8 mouse cellular contexts compared by ENCODE assay signal in the genomic region with DNA sequence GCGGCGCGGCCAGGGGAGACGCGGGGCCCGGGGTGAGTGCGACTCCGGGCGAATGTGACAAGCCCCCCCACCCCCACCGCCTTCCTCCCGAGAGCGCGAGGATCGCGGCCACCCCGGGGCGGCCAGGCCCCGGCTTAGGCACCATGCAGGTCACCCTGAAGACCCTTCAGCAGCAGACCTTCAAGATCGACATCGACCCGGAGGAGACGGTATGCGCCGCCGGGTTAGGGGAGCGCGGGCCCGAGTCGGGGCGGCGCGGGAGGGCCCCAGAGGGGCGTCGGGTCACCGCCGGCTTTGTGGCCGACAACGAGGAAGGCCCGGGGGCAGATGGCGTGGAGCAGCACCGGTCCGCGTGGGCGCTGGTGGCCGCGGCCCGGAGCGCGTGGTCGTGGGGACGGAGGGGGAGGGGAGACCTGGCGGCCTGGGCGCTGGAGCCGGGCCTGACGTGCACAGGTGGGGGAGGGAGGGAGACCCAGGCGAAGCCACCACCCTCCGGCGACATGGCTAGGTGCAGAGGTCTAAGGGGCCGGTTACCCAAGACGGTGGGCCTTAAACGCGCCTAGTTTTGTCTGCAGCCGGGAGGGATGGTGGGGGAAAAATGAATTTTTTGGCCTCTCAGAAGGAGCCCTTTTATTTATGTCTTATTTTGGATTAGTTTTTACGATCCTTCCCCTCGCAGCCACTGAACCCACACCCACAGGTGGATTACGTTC. TPM values are rescaled to one million over a fixed set of nuclear protein-coding genes. Genes with fewer than 3 reads are reported as not detected.
DNase-seq lines count a peak whose midpoint lies in the region; ATAC-seq and TF ChIP-seq lines count a peak whose summit lies in the region.

No protein-coding gene starts in this region.

- TF ChIP-seq POLR2A in embryonic fibroblast, embryonic 13.5 days (IDR thresholded peaks at IDR 0.05; ENCODE audit: low read depth, low read length) = no peak

- no peaks in the 10 kb centered on the region for H3K27me3 ChIP-seq in hindbrain, embryonic 12.5 days
- H3K27me3 ChIP-seq in limb, embryonic 11.5 days (ENCODE audit: control insufficient read depth, insufficient read depth, low read length) = no peaks in the 10 kb centered on the region

- peak; percentile 60 for DNase-seq in cerebellum, adult 11 months
- DNase-seq in cerebellum, adult 8-10 months = no peak
- DNase-seq in adrenal gland, adult 18-20 months (ENCODE audit: low spot score in 2 of 2) = peak; percentile 50 to 51
- peak; percentile 74 for DNase-seq in limb, embryonic 11.5 days (ENCODE audit: low spot score)
- DNase-seq in mesoderm, embryonic 11.5 days (ENCODE audit: low read depth, low spot score) = peak; percentile 53
- DNase-seq in skeletal muscle tissue, adult 2 months (ENCODE audit: low read depth, low spot score) = peak; percentile 46

- TF ChIP-seq CTCF in embryonic fibroblast, embryonic 13.5 days (IDR thresholded peaks at IDR 0.05; ENCODE audit: borderline replicate concordance, insufficient read depth, low read length) = no peak

- peak overlapping the region; percentile 80 for H3K27ac ChIP-seq in embryonic fibroblast, embryonic 13.5 days (ENCODE audit: insufficient read depth, low read length)
- H3K27ac ChIP-seq in hindbrain, embryonic 12.5 days = peak overlapping the region; percentile 93
- H3K27ac ChIP-seq in limb, embryonic 11.5 days (replicated peaks; ENCODE audit: low read depth, low read length) = peak overlapping the region; percentile 87

- peak overlapping the region; percentile 93 for H3K9ac ChIP-seq in hindbrain, embryonic 12.5 days
- H3K9ac ChIP-seq in limb, embryonic 11.5 days (ENCODE audit: low read length) = peak overlapping the region; percentile 86

- peak overlapping the region; percentile 73 for H3K4me3 ChIP-seq in embryonic fibroblast, embryonic 13.5 days (ENCODE audit: insufficient read depth, low read length)
- peak overlapping the region; percentile 93 for H3K4me3 ChIP-seq in hindbrain, embryonic 12.5 days
- peak overlapping the region; percentile 86 for H3K4me3 ChIP-seq in limb, embryonic 11.5 days (ENCODE audit: low read depth, low read length)

- WGBS in hindbrain, embryonic 12.5 days = under 1% methylated on average over 44 of the region's 66 CpGs
- WGBS in limb, embryonic 11.5 days = 0% methylated on average over 65 of the region's 66 CpGs

- peak; percentile 71 for ATAC-seq in hindbrain, embryonic 12.5 days (ENCODE audit: low FRiP score)
- ATAC-seq in limb, embryonic 11.5 days (ENCODE audit: insufficient number of reproducible peaks, low FRiP score, low TSS enrichment, low read depth) = peak; percentile 56

- H3K36me3 ChIP-seq in hindbrain, embryonic 12.5 days = no peaks in the 10 kb centered on the region
- no peaks in the 10 kb centered on the region for H3K36me3 ChIP-seq in limb, embryonic 11.5 days (ENCODE audit: control insufficient read depth, insufficient read depth, low read length)

- peak overlapping the region; percentile 73 for H3K4me2 ChIP-seq in hindbrain, embryonic 12.5 days (replicated peaks)
- H3K4me2 ChIP-seq in limb, embryonic 11.5 days (ENCODE audit: low read depth, severe bottlenecking) = peak overlapping the region; percentile 53

- no peaks in the 10 kb centered on the region for H3K9me3 ChIP-seq in hindbrain, embryonic 12.5 days (replicated peaks)
- no peaks in the 10 kb centered on the region for H3K9me3 ChIP-seq in limb, embryonic 11.5 days (ENCODE audit: control insufficient read depth, low read length)

- peaks cover 10% of the 10 kb centered on the region for H3K4me1 ChIP-seq in embryonic fibroblast, embryonic 13.5 days (ENCODE audit: control insufficient read depth, insufficient read depth, low read length)
- peaks cover 20% of the 10 kb centered on the region for H3K4me1 ChIP-seq in hindbrain, embryonic 12.5 days
- H3K4me1 ChIP-seq in limb, embryonic 11.5 days (ENCODE audit: control insufficient read depth, insufficient read depth, low read length) = peaks cover 9% of the 10 kb centered on the region; the same call in 1 of the 2 replicates

RNA-seq across cellular contexts. Expression of a gene that starts 0.5 kb away (rescaled TPM):
- total RNA-seq in adrenal gland, adult 18-20 months (2021) = 100 to 1,000 TPM; 128 to 142 TPM
- 306 and 316 TPM in 2 replicates for polyA plus RNA-seq in embryonic fibroblast, embryonic 13.5 days (2011; ENCODE audit: insufficient read length, low read depth, missing spikeins)
- 101 and 114 TPM in 2 replicates for polyA plus RNA-seq in hindbrain, embryonic 12.5 days (2016; fragmentation: Nextera tagmentation; extraction: Ambion mirVana)
- 85.5 and 91.8 TPM in 2 replicates for polyA plus RNA-seq in limb, embryonic 11.5 days (2014; fragmentation: Nextera tagmentation; extraction: Ambion mirVana)
